Mouse (Mus musculus): ENCODE measurements around the gene Gm49510. TPM values are rescaled to one million over a fixed set of nuclear protein-coding genes. Genes with fewer than 3 reads are reported as not detected.

The Gm49510 gene
- total RNA-seq, 1 experiment, result not detected

- TF ChIP-seq ZNF384 (IDR thresholded peaks at IDR 0.05; ENCODE audit: low read depth, low read length), result no peak
- TF ChIP-seq CHD2 (IDR thresholded peaks at IDR 0.05; ENCODE audit: low read depth, low read length), result no peak
- TF ChIP-seq MAFK (IDR thresholded peaks at IDR 0.05; ENCODE audit: insufficient read depth, low read depth, low read length), result no peak
- TF ChIP-seq ZC3H11A (IDR thresholded peaks at IDR 0.05; ENCODE audit: borderline replicate concordance, low read depth, low read length), result no peak
- TF ChIP-seq HCFC1 (IDR thresholded peaks at IDR 0.05; ENCODE audit: borderline replicate concordance, insufficient read depth, low read length), result no peak
- Histone ChIP-seq H3K4me1 (ENCODE audit: control insufficient read depth in 2 of 2, insufficient read depth in 2 of 2, low read length in 2 of 2, poor library complexity in 1 of 2) (peaks cover 0 to 17% of the 10 kb centered on the region in 2 experiments; a peak in 1 of 4 replicates), H3K27ac (ENCODE audit: insufficient read depth, low read depth, low read length, poor library complexity, severe bottlenecking) (no peak overlapping the region), H3K9ac (ENCODE audit: insufficient read depth, low read depth, low read length, poor library complexity, severe bottlenecking) (peak overlapping the region; percentile 86), H3K4me3 (ENCODE audit: insufficient read depth in 1 of 2, low read depth in 1 of 2, low read length in 2 of 2, poor library complexity in 1 of 2, severe bottlenecking in 1 of 2) (peak overlapping the region; percentile 85 to 92), H3K36me3 (ENCODE audit: control insufficient read depth, insufficient read depth, low read length, poor library complexity, severe bottlenecking) (peaks cover 29% of the 10 kb centered on the region; the same call in 1 of the 2 replicates), H3K9me3 (ENCODE audit: control insufficient read depth, insufficient read depth, low read depth, low read length) (no peaks in the 10 kb centered on the region)
- in situ Hi-C loops (cut with MboI; ENCODE audit: low sequenced_read_pairs in 2 of 2, unreplicated experiment in 2 of 2), result no loop called here
- no peak for DNase-seq (ENCODE audit: low read depth, low spot score)
These were observed 14.8 kb downstream of the Gm49510 start for GRCm38 (mm10) chr15:78914091-78914822.

GRCm38 (mm10) chr15:78914823-78915659 is 15.6 kb downstream of the Gm49510 start:
- peaks cover 24% of the 10 kb centered on the region; the same call in 1 of the 2 replicates for H3K36me3 ChIP-seq (ENCODE audit: control insufficient read depth, insufficient read depth, low read length, poor library complexity, severe bottlenecking)
- no peak for DNase-seq (ENCODE audit: low read depth, low spot score)

GRCm38 (mm10) chr15:78915660-78916017 is 16.2 kb downstream of the Gm49510 start:
- Histone ChIP-seq H3K9me3 (ENCODE audit: control insufficient read depth, insufficient read depth, low read depth, low read length) (no peaks in the 10 kb centered on the region), H3K4me3 (ENCODE audit: insufficient read depth in 1 of 2, low read depth in 1 of 2, low read length in 2 of 2, poor library complexity in 1 of 2, severe bottlenecking in 1 of 2) (no peak overlapping the region), H3K9ac (ENCODE audit: insufficient read depth, low read depth, low read length, poor library complexity, severe bottlenecking) (peak overlapping the region; percentile 1; the same call in 1 of the 2 replicates), H3K27ac (ENCODE audit: insufficient read depth, low read depth, low read length, poor library complexity, severe bottlenecking) (no peak overlapping the region), H3K4me1 (ENCODE audit: control insufficient read depth in 2 of 2, insufficient read depth in 2 of 2, low read length in 2 of 2, poor library complexity in 1 of 2) (peaks cover 0 to 14% of the 10 kb centered on the region in 2 experiments; a peak in 1 of 4 replicates), H3K36me3 (ENCODE audit: control insufficient read depth, insufficient read depth, low read length, poor library complexity, severe bottlenecking) (peaks cover 22% of the 10 kb centered on the region; the same call in 1 of the 2 replicates)
- DNase-seq (ENCODE audit: low read depth, low spot score), result no peak
- in situ Hi-C loops (cut with MboI; ENCODE audit: low sequenced_read_pairs in 2 of 2, unreplicated experiment in 2 of 2), result no loop called here
- TF ChIP-seq ZNF384 (IDR thresholded peaks at IDR 0.05; ENCODE audit: low read depth, low read length) (no peak), ZC3H11A (IDR thresholded peaks at IDR 0.05; ENCODE audit: borderline replicate concordance, low read depth, low read length) (no peak; the same call in 1 of the 2 replicates), CHD2 (IDR thresholded peaks at IDR 0.05; ENCODE audit: low read depth, low read length) (no peak), HCFC1 (IDR thresholded peaks at IDR 0.05; ENCODE audit: borderline replicate concordance, insufficient read depth, low read length) (no peak), MAFK (IDR thresholded peaks at IDR 0.05; ENCODE audit: insufficient read depth, low read depth, low read length) (no peak)

More at GRCm38 (mm10) chr15:78914823-78915659, 15.6 kb downstream of the Gm49510 start:
- Histone ChIP-seq H3K4me3 (ENCODE audit: insufficient read depth in 1 of 2, low read depth in 1 of 2, low read length in 2 of 2, poor library complexity in 1 of 2, severe bottlenecking in 1 of 2) (peak overlapping the region; percentile 85 to 92), H3K4me1 (ENCODE audit: control insufficient read depth in 2 of 2, insufficient read depth in 2 of 2, low read length in 2 of 2, poor library complexity in 1 of 2) (peaks cover 0 to 14% of the 10 kb centered on the region in 2 experiments; a peak in 1 of 4 replicates), H3K9ac (ENCODE audit: insufficient read depth, low read depth, low read length, poor library complexity, severe bottlenecking) (peak overlapping the region; percentile 86; the same call in 1 of the 2 replicates), H3K9me3 (ENCODE audit: control insufficient read depth, insufficient read depth, low read depth, low read length) (no peaks in the 10 kb centered on the region), H3K27ac (ENCODE audit: insufficient read depth, low read depth, low read length, poor library complexity, severe bottlenecking) (no peak overlapping the region)
- in situ Hi-C loops (cut with MboI; ENCODE audit: low sequenced_read_pairs in 2 of 2, unreplicated experiment in 2 of 2), result no loop called here
- TF ChIP-seq CHD2 (IDR thresholded peaks at IDR 0.05; ENCODE audit: low read depth, low read length) (no peak), MAFK (IDR thresholded peaks at IDR 0.05; ENCODE audit: insufficient read depth, low read depth, low read length) (no peak), ZNF384 (IDR thresholded peaks at IDR 0.05; ENCODE audit: low read depth, low read length) (no peak), HCFC1 (IDR thresholded peaks at IDR 0.05; ENCODE audit: borderline replicate concordance, insufficient read depth, low read length) (no peak), ZC3H11A (IDR thresholded peaks at IDR 0.05; ENCODE audit: borderline replicate concordance, low read depth, low read length) (no peak)

GRCm38 (mm10) chr15:78916052-78916826 is 16.8 kb downstream of the Gm49510 start:
- in situ Hi-C loops (cut with MboI; ENCODE audit: low sequenced_read_pairs in 2 of 2, unreplicated experiment in 2 of 2), result no loop called here
- no peaks in the 10 kb centered on the region for H3K9me3 ChIP-seq (ENCODE audit: control insufficient read depth, insufficient read depth, low read depth, low read length)
- H3K4me1 ChIP-seq (ENCODE audit: control insufficient read depth in 2 of 2, insufficient read depth in 2 of 2, low read length in 2 of 2, poor library complexity in 1 of 2), result peaks cover 0 to 14% of the 10 kb centered on the region in 2 experiments; a peak in 1 of 4 replicates
- no peak for DNase-seq (ENCODE audit: low read depth, low spot score)
- no peak overlapping the region for H3K27ac ChIP-seq (ENCODE audit: insufficient read depth, low read depth, low read length, poor library complexity, severe bottlenecking)
- peak overlapping the region; percentile 1; the same call in 1 of the 2 replicates for H3K9ac ChIP-seq (ENCODE audit: insufficient read depth, low read depth, low read length, poor library complexity, severe bottlenecking)
- peaks cover 19% of the 10 kb centered on the region; the same call in 1 of the 2 replicates for H3K36me3 ChIP-seq (ENCODE audit: control insufficient read depth, insufficient read depth, low read length, poor library complexity, severe bottlenecking)
- no peak for TF ChIP-seq HCFC1 (IDR thresholded peaks at IDR 0.05; ENCODE audit: borderline replicate concordance, insufficient read depth, low read length)
- TF ChIP-seq MAFK (IDR thresholded peaks at IDR 0.05; ENCODE audit: insufficient read depth, low read depth, low read length), result no peak
- H3K4me3 ChIP-seq (ENCODE audit: insufficient read depth in 1 of 2, low read depth in 1 of 2, low read length in 2 of 2, poor library complexity in 1 of 2, severe bottlenecking in 1 of 2), result no peak overlapping the region
